Mouse (Mus musculus): ENCODE measurements around the gene Nucks1. TPM values are rescaled to one million over a fixed set of nuclear protein-coding genes. Genes with fewer than 3 reads are reported as not detected.

Gene Nucks1
- polyA plus RNA-seq, 1 experiment from 2014 or later: 50.1 TPM

- H3K27ac ChIP-seq (ENCODE audit: low read length): no peak overlapping the region
- 29% methylated on average over 2 of the region's 2 CpGs for WGBS
- no peaks in the 10 kb centered on the region; the same call in 1 of the 2 replicates for H3K27me3 ChIP-seq (ENCODE audit: control insufficient read depth, insufficient read depth, low read depth, low read length)
- H3K9ac ChIP-seq (ENCODE audit: low read depth, low read length): no peak overlapping the region
- ATAC-seq: no peak
- no peaks in the 10 kb centered on the region for H3K4me1 ChIP-seq (ENCODE audit: control insufficient read depth, insufficient read depth, low read length)
- no peak overlapping the region for H3K4me3 ChIP-seq (ENCODE audit: low read depth, low read length)
- no peak overlapping the region for H3K4me2 ChIP-seq (ENCODE audit: low read length)
- no peaks in the 10 kb centered on the region for H3K9me3 ChIP-seq (replicated peaks; ENCODE audit: control insufficient read depth, low read length, poor library complexity, severe bottlenecking)
- no peaks in the 10 kb centered on the region for H3K36me3 ChIP-seq (ENCODE audit: control insufficient read depth, insufficient read depth, low read length)
Observed at GRCm38 (mm10) chr1:131980471-131980870, 70.1 kb downstream of the Nucks1 start.

GRCm38 (mm10) chr1:131981378-131982013 is 71.2 kb downstream of the Nucks1 start:
- 52% methylated on average over 12 of the region's 12 CpGs for WGBS
- H3K9ac ChIP-seq (ENCODE audit: low read depth, low read length): no peak overlapping the region

GRCm38 (mm10) chr1:131982907-131983306 is 72.6 kb downstream of the Nucks1 start:
- WGBS: 17% methylated on average over 5 of the region's 5 CpGs

More at GRCm38 (mm10) chr1:131981378-131982013, 71.2 kb downstream of the Nucks1 start:
- Histone ChIP-seq H3K4me3 (ENCODE audit: low read depth, low read length) (no peak overlapping the region), H3K4me1 (ENCODE audit: control insufficient read depth, insufficient read depth, low read length) (no peaks in the 10 kb centered on the region), H3K36me3 (ENCODE audit: control insufficient read depth, insufficient read depth, low read length) (no peaks in the 10 kb centered on the region), H3K27ac (ENCODE audit: low read length) (no peak overlapping the region), H3K9me3 (replicated peaks; ENCODE audit: control insufficient read depth, low read length, poor library complexity, severe bottlenecking) (no peaks in the 10 kb centered on the region), H3K27me3 (ENCODE audit: control insufficient read depth, insufficient read depth, low read depth, low read length) (no peaks in the 10 kb centered on the region; the same call in 1 of the 2 replicates), H3K4me2 (ENCODE audit: low read length) (no peak overlapping the region)
- ATAC-seq: peak; percentile 55

GRCm38 (mm10) chr1:131983806-131984205 is 73.5 kb downstream of the Nucks1 start:
- no peak overlapping the region for H3K9ac ChIP-seq (ENCODE audit: low read depth, low read length)
- H3K36me3 ChIP-seq (ENCODE audit: control insufficient read depth, insufficient read depth, low read length): no peaks in the 10 kb centered on the region
- H3K4me3 ChIP-seq (ENCODE audit: low read depth, low read length): no peak overlapping the region
- H3K4me2 ChIP-seq (ENCODE audit: low read length): no peak overlapping the region
- no peaks in the 10 kb centered on the region for H3K27me3 ChIP-seq (ENCODE audit: control insufficient read depth, insufficient read depth, low read depth, low read length)
- H3K9me3 ChIP-seq (replicated peaks; ENCODE audit: control insufficient read depth, low read length, poor library complexity, severe bottlenecking): no peaks in the 10 kb centered on the region
- H3K27ac ChIP-seq (ENCODE audit: low read length): no peak overlapping the region
- WGBS: 85% methylated on average over 2 of the region's 2 CpGs
- no peaks in the 10 kb centered on the region for H3K4me1 ChIP-seq (ENCODE audit: control insufficient read depth, insufficient read depth, low read length)
- ATAC-seq: no peak

More at GRCm38 (mm10) chr1:131982907-131983306, 72.6 kb downstream of the Nucks1 start:
- H3K27me3 ChIP-seq (ENCODE audit: control insufficient read depth, insufficient read depth, low read depth, low read length): no peaks in the 10 kb centered on the region
- no peak overlapping the region for H3K4me2 ChIP-seq (ENCODE audit: low read length)
- H3K4me1 ChIP-seq (ENCODE audit: control insufficient read depth, insufficient read depth, low read length): no peaks in the 10 kb centered on the region
- H3K27ac ChIP-seq (ENCODE audit: low read length): no peak overlapping the region
- H3K4me3 ChIP-seq (ENCODE audit: low read depth, low read length): no peak overlapping the region
- no peaks in the 10 kb centered on the region for H3K9me3 ChIP-seq (replicated peaks; ENCODE audit: control insufficient read depth, low read length, poor library complexity, severe bottlenecking)
- H3K36me3 ChIP-seq (ENCODE audit: control insufficient read depth, insufficient read depth, low read length): no peaks in the 10 kb centered on the region
- H3K9ac ChIP-seq (ENCODE audit: low read depth, low read length): no peak overlapping the region
- ATAC-seq: peak; percentile 57; the same call in 1 of the 2 replicates

Other genes starting within 250 kb of the Nucks1 start
- gene Rab7b, start 221.8 kb upstream of the Nucks1 start, polyA plus RNA-seq (2015; fragmentation: Nextera tagmentation; extraction: Ambion mirVana): 0.68 and 0.87 TPM in 2 replicates
- 0.04 TPM in 2 replicates for gene Slc26a9, start 166.5 kb upstream of the Nucks1 start, polyA plus RNA-seq (2015; fragmentation: Nextera tagmentation; extraction: Ambion mirVana)
- gene Pm20d1, start 113.2 kb upstream of the Nucks1 start, polyA plus RNA-seq (2015; fragmentation: Nextera tagmentation; extraction: Ambion mirVana): 0.15 and 0.46 TPM in 2 replicates
- gene Slc41a1, start 83.0 kb upstream of the Nucks1 start, polyA plus RNA-seq (2015; fragmentation: Nextera tagmentation; extraction: Ambion mirVana): 17.7 and 18.2 TPM in 2 replicates
- gene Rab29, start 43.3 kb upstream of the Nucks1 start, polyA plus RNA-seq (2015; fragmentation: Nextera tagmentation; extraction: Ambion mirVana): 6.7 and 7.6 TPM in 2 replicates
- gene Slc45a3, start 52.4 kb downstream of the Nucks1 start, polyA plus RNA-seq (2015; fragmentation: Nextera tagmentation; extraction: Ambion mirVana): 2.3 and 2.7 TPM in 2 replicates
- gene Elk4, start 97.1 kb downstream of the Nucks1 start, polyA plus RNA-seq (2015; fragmentation: Nextera tagmentation; extraction: Ambion mirVana): 8.1 and 8.7 TPM in 2 replicates
- gene Mfsd4a, start 157.5 kb downstream of the Nucks1 start, polyA plus RNA-seq (2015; fragmentation: Nextera tagmentation; extraction: Ambion mirVana): 7.7 and 10.4 TPM in 2 replicates
- gene Cdk18, start 229.2 kb downstream of the Nucks1 start, polyA plus RNA-seq (2015; fragmentation: Nextera tagmentation; extraction: Ambion mirVana): 1.7 and 2.4 TPM in 2 replicates

All from midbrain, embryonic 16.5 days (tissue).